Mouse (Mus musculus) cerebellum, adult 2 months (tissue): ENCODE measurements around the gene Nyap1.

ENCODE experiments used
- CTCF ChIP-seq: fragments of 200-500 bp; IDR thresholded peaks from 2 replicates; pipeline ENCODE4 v1.5.1; 2011; ENCODE audit warnings: low read depth, mild to moderate bottlenecking, control low read depth, low read length, moderate library complexity, borderline replicate concordance; ENCODE audit not compliant: insufficient read depth
- POLR2A ChIP-seq: fragments of 200-500 bp; IDR thresholded peaks from 2 replicates; pipeline ENCODE4 v1.6.1; 2011; ENCODE audit warnings: low read length, control low read depth, borderline replicate concordance; ENCODE audit not compliant: insufficient read depth

DNA sequence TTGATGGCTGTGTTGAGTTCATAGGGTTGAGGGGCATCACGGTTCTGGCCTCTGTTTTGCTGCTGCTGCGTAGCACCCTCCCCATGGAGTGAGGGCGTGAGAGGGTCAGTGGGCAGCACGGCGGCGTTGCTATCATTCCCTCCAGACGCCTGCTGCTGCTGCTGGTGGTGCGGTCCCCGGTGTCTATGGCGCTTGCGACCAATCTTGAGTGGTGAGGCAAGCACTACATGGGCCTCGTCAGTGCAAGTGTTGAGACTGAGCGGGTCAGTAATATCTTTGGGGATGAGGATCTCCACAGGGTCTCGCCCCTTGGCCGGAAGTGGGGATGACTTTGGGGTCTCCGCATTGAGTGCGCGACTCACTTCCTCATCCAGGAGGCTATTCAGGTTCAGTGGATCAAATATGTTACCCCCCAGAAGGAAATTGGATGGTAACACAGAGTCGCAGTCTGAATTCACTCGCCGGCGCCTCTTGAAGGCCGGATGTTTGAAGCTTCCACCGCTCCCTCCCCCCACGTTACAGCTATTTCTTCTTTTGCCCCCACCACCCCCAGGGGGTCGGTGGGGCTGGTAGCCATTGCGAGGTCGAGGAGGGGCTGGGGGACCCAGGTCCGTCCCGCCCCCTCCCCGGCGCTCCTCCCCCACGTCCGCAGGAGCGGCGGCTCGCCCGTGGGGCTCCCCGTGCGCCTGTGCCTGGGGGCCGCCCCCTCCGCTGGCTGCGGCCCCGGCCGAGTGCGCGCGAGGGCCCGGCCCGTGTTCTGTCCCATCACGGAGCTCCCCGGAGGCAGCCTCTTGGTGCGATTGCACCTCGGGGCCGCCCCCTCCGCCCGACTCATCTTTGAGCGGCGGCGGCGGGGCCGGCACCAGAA, 44.0 kb upstream of the Nyap1 start:
- TF ChIP-seq POLR2A: no peak
- no peak for TF ChIP-seq CTCF
